Mouse (Mus musculus) C2C12 (cell line): ENCODE results near the gene Fam19a1.

ENCODE experiments used
- CEBPB ChIP-seq: IDR thresholded peaks from one replicate; pipeline ENCODE4 v1.6.1; 2011; ENCODE audit warnings: low read depth, mild to moderate bottlenecking, control low read depth, moderate library complexity
- CTCF ChIP-seq: IDR thresholded peaks from one replicate; pipeline ENCODE4 v1.5.1; 2011; ENCODE audit not compliant: control insufficient read depth, insufficient read depth, insufficient read length
- FOSL1 ChIP-seq: IDR thresholded peaks from one replicate; pipeline ENCODE4 v1.8.0; 2011; ENCODE audit warnings: mild to moderate bottlenecking, low read length; ENCODE audit not compliant: poor library complexity, insufficient read depth, severe bottlenecking
- MAX ChIP-seq: IDR thresholded peaks from one replicate; pipeline ENCODE4 v1.6.1; 2011; ENCODE audit warnings: mild to moderate bottlenecking, control low read depth
- MYOD1 ChIP-seq: IDR thresholded peaks from one replicate; pipeline ENCODE4 v1.6.1; 2011; ENCODE audit warnings: low read depth; ENCODE audit not compliant: control insufficient read depth, insufficient read length
- USF1 ChIP-seq: IDR thresholded peaks from one replicate; pipeline ENCODE4 v1.6.1; 2011; ENCODE audit warnings: low read depth, mild to moderate bottlenecking, control low read depth, moderate library complexity

GRCm38 (mm10) chr6:96178530-96178929 lies 65.6 kb downstream of the Fam19a1 start:
- no peak for TF ChIP-seq CTCF
- no peak for TF ChIP-seq MAX
- no peak for TF ChIP-seq FOSL1
- TF ChIP-seq MYOD1: no peak
- no peak for TF ChIP-seq USF1
- TF ChIP-seq CEBPB: no peak
